Mouse (Mus musculus) kidney, postnatal 0 days (tissue): ENCODE results near the gene Prkcsh. TPM values are rescaled to one million over a fixed set of nuclear protein-coding genes. Genes with fewer than 3 reads are reported as not detected.

Experiments used
- ATAC-seq: fragments of 200-750 bp; cut with Nextera tagmentation; replicated peaks from 2 replicates; pipeline ENCODE4 v1.8.0; 2017; ENCODE audit warnings: low read depth, moderate number of reproducible peaks, moderate TSS enrichment, moderate library complexity; ENCODE audit not compliant: low FRiP score
- DNase-seq: peaks from one replicate; pipeline ENCODE4 v3.0.0-alpha.2; 2016; ENCODE audit warnings: low spot score
- H3K27ac ChIP-seq: fragments of 300-500 bp; sonication (generic); 2 replicates; pipeline ENCODE4 v1.5.1; 2014; ENCODE audit warnings: mild to moderate bottlenecking
- H3K27me3 ChIP-seq: fragments of 300-500 bp; sonication (generic); 2 replicates; pipeline ENCODE4 v1.6.1; 2014; ENCODE audit warnings: low read length, mixed read lengths; ENCODE audit not compliant: insufficient read depth
- H3K36me3 ChIP-seq: fragments of 300-500 bp; sonication (generic); 2 replicates; pipeline ENCODE4 v1.6.1; 2014; ENCODE audit warnings: low read length, mixed read lengths; ENCODE audit not compliant: insufficient read depth
- H3K4me1 ChIP-seq: fragments of 300-500 bp; sonication (generic); replicated peaks from 2 replicates; pipeline ENCODE4 v1.6.1; 2014; ENCODE audit warnings: antibody characterized with exemption, low read length, mixed read lengths; ENCODE audit not compliant: insufficient read depth
- H3K4me2 ChIP-seq: fragments of 300-500 bp; sonication (generic); 2 replicates; pipeline ENCODE4 v1.6.1; 2014; ENCODE audit warnings: mild to moderate bottlenecking, low read length, moderate library complexity, mixed read lengths
- H3K4me3 ChIP-seq: fragments of 300-500 bp; sonication (generic); replicated peaks from 2 replicates; pipeline ENCODE4 v1.5.1; 2014; ENCODE audit warnings: low read depth, low read length
- H3K9ac ChIP-seq: fragments of 300-500 bp; sonication (generic); 2 replicates; pipeline ENCODE4 v1.6.1; 2014; ENCODE audit warnings: low read depth, low read length
- H3K9me3 ChIP-seq: fragments of 300-500 bp; sonication (generic); replicated peaks from 2 replicates; pipeline ENCODE4 v1.6.1; 2016; ENCODE audit warnings: low read length, inconsistent platforms, mixed read lengths
- CTCF ChIP-seq: IDR thresholded peaks from 2 replicates; pipeline ENCODE4 v1.5.1; 2016; ENCODE audit warnings: antibody characterized with exemption, low read depth, mild to moderate bottlenecking, moderate library complexity
- WGBS: fragments of 180-500 bp; shearing (Covaris S2); extraction: QIAGEN DNeasy Blood & Tissue Kit; methylation state at CpG from one replicate; pipeline ENCODE4 v1.1.7; 2014; 5-methylcytosine and 5-hydroxymethylcytosine counted together
- polyA plus RNA-seq: library from polyadenylated mRNA; unstranded; fragments of >200 nt; fragmentation: Nextera tagmentation; extraction: Ambion mirVana; gene quantifications from 2 replicates; pipeline ENCODE4 v1.2.1, GENCODE M21; 2015

Gene Prkcsh
- polyA plus RNA-seq = 79.6 and 92.8 TPM in 2 replicates

DNA sequence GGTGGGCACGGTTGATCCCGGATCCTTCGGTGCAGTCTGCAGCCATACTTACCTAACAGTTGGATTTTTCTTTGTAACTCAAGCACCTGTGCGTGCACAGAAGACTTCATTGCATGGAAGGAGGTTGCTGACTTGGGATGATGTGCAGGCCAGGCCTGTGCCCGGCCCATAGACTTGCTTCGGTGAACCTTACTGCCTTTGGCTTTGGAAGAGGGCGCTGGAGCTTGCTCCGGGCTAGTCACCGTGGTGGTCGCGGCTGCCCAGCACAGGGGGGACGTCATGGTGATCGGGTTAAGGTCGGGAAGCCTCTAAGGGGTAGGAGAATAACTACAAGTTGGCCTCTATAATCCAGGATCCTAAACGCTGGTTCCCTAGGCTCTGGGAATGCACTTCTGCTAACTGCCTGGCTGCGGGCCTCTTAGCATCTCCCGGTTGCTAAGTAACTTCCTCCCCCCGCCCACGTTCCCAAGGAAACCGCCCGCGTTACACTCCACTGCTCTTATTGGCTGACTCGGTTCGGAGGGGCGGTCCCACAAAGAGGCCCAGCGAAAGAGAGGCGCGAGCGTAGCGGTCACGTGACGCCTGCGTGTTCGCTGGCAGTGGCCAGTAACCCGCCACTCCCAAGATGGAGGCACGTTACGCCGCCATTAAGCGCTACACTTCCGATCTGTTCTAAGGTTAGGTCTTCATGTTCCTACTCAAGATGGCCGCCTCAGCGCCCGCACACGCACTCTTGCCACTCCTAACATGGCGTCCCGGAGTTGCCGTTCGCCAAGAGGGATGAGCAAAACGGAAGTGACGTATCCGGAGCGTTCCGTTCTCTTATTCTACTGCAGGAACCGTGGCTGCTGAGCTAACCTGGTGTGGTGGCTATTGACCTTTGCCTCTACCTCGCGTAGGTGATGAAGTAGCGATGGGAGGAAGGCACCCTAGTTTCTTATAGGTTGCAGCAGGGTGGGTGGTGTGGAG is at the start of gene Prkcsh, which contains the start of gene Ccdc151:
Prkcsh (plus strand) TSS at position 613 of the 969 bp plus-strand sequence.
Ccdc151 (minus strand) TSS at position 441 of the 969 bp plus-strand sequence.
- peaks cover 21% of the 10 kb centered on the region; the same call in 1 of the 2 replicates for H3K36me3 ChIP-seq
- peaks cover 19% of the 10 kb centered on the region for H3K4me1 ChIP-seq
- ATAC-seq (peak; percentile 99), DNase-seq (peak; percentile 99)
- H3K27ac ChIP-seq = peak within 1 kb of the TSS; percentile 67
- no peaks in the 10 kb centered on the region for H3K27me3 ChIP-seq
- no peaks in the 10 kb centered on the region for H3K9me3 ChIP-seq
- peak within 1 kb of the TSS; percentile 66 for H3K4me3 ChIP-seq
- peak; percentile 21; the same call in 1 of the 2 replicates for TF ChIP-seq CTCF
- WGBS = 5% methylated on average over 57 of the region's 57 CpGs
- H3K4me2 ChIP-seq = peak within 1 kb of the TSS; percentile 72
- H3K9ac ChIP-seq = peak within 1 kb of the TSS; percentile 65

DNA sequence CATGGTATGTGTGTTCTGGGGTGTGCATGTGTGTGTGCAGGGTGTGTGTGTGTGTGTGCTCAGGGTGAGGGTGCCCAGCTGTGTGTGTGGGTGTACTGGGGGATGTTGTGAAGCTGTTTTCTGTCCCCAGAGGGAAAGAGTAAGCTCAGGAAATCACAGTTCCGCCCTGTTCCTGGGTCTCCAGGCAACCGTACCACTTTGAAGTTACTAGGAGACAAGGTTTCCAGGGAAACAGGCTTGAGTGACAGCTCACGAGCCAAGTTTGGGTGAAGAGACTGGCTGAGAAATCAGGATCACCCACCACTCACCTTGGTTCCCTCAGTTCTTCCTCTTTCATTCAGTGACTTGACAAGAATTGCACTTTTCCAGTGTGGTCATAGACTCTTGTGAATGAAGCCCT is 49.0 kb upstream of the Prkcsh start:
- H3K36me3 ChIP-seq = no peaks in the 10 kb centered on the region
- no peaks in the 10 kb centered on the region for H3K4me1 ChIP-seq
- no peak overlapping the region for H3K9ac ChIP-seq
- H3K27me3 ChIP-seq = no peaks in the 10 kb centered on the region
- no peak for TF ChIP-seq CTCF
- H3K4me2 ChIP-seq = no peak overlapping the region
- no peaks in the 10 kb centered on the region for H3K9me3 ChIP-seq
- H3K27ac ChIP-seq = no peak overlapping the region
- H3K4me3 ChIP-seq = no peak overlapping the region
- WGBS = 13% methylated on average over 3 of the region's 3 CpGs
- no peak for ATAC-seq
- DNase-seq = no peak

DNA sequence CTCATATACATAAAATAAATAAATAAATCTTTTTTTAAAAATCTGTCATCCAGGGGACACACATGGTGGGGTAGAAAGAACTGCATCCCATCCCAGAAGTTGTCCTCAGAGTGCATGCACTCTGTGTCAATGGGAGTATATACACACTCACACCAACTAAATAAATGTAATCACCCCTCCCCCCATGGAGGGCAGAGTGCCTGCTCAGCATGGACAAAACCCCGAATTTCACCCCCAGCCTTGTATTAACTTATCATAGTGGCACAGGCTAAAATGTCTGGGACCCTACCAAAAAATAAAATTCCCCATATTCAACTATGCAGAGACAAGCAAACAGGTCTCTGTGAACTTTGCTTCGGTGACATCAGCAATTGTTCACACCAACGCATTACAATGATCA is 48.0 kb upstream of the Prkcsh start:
- Histone ChIP-seq H3K27me3 (no peaks in the 10 kb centered on the region), H3K9ac (no peak overlapping the region), H3K36me3 (no peaks in the 10 kb centered on the region), H3K4me2 (no peak overlapping the region), H3K4me1 (no peaks in the 10 kb centered on the region), H3K9me3 (no peaks in the 10 kb centered on the region), H3K4me3 (no peak overlapping the region), H3K27ac (no peak overlapping the region)
- no peak for TF ChIP-seq CTCF
- no peak for DNase-seq
- ATAC-seq = no peak
- WGBS = 77% methylated on average over 3 of the region's 3 CpGs

DNA sequence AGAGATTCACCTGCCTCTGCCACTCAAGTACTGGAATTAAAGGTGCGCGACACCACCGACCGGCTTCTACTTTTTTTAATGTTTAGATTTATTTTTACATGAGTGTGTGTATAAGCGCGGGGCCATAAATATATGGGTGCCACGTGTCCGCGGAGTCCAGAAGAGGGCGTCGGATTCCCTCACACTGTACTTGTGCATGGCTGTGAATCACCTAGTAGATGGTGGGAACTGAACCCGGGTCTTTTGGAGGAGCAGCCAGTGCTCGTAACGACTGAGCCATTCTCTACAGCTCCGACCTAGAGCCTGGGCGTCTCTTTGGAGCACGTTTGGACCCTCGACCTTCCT is 47.4 kb upstream of the Prkcsh start:
- ATAC-seq = peak; percentile 51
- no peaks in the 10 kb centered on the region for H3K9me3 ChIP-seq
- no peaks in the 10 kb centered on the region for H3K36me3 ChIP-seq
- WGBS = 3% methylated on average over 18 of the region's 18 CpGs
- peak overlapping the region; percentile 95; the same call in 1 of the 2 replicates for H3K27ac ChIP-seq
- H3K27me3 ChIP-seq = no peaks in the 10 kb centered on the region
- H3K4me1 ChIP-seq = peaks cover under 1% of the 10 kb centered on the region; the same call in 1 of the 2 replicates
- peak overlapping the region; percentile 61 for H3K4me3 ChIP-seq
- H3K9ac ChIP-seq = no peak overlapping the region
- no peak for DNase-seq
- TF ChIP-seq CTCF = peak; percentile 57
- peak overlapping the region; percentile 70 for H3K4me2 ChIP-seq

DNA sequence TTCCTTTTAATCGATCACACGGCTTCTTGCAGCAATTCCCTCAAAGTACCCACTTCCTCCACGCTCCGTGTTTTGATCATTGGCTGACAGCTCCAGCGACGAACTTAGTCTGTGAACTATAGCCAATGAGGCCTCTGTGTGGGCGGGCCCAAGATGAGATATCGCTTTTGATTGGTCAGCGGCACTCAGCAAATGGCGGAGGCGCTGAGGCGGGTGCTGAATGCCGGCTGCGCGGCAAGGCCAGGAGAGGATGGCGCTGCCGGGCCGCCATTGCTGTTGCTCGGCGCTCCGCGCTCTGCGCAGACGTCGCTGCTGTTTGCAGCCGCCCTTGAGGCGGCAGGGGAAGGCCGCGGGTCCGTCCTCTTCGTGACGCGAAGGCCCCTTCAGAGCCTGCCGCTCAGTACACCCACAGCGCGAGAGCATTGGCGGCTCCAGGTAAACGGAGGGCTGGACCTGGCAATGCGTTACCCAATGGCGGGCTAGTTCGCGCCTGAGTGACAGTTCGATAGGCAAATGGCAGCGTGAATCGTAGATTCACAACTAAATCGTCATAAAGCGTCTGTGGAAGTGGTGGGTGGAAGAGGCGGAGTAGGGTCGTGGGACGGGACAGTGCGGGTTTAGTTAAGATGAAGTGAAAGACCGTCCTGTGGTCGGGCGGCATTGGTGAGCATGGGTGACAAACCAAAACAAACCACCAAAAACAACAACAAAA is 46.9 kb upstream of the Prkcsh start, which contains the start of gene Swsap1:
Swsap1 (plus strand) TSS at position 186 of the 712 bp plus-strand sequence.
- H3K4me1 ChIP-seq = peaks cover 6% of the 10 kb centered on the region
- WGBS = under 1% methylated on average over 54 of the region's 54 CpGs
- H3K4me3 ChIP-seq = peak within 1 kb of the TSS; percentile 61
- no peaks in the 10 kb centered on the region for H3K36me3 ChIP-seq
- H3K27ac ChIP-seq = peak within 1 kb of the TSS; percentile 95
- no peaks in the 10 kb centered on the region for H3K27me3 ChIP-seq
- peak within 1 kb of the TSS; percentile 70 for H3K4me2 ChIP-seq
- no peaks in the 10 kb centered on the region for H3K9me3 ChIP-seq
- ATAC-seq (peak; percentile 97), DNase-seq (peak; percentile 99)
- H3K9ac ChIP-seq = peak within 1 kb of the TSS; percentile 67
- TF ChIP-seq CTCF = no peak

DNA sequence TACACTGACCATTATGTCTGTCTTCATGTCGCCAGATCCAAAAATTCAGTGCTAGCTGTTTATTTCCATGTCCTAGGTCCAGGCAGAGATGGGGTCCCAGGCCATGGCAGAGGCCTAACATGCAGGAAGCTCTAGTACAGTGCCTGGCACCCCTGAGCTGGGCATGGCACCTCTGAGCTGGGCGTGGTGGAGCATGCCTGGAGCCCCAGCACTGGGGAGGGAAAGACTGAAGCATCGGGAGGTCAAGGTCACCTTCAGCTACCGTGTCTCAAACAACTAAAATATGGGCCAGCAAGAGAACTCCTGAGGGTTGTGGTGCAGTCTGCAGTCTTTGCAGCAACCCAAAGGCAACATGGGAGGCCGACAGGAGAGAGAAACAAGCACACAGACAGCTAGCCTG is 44.2 kb upstream of the Prkcsh start:
- ATAC-seq (no peak), DNase-seq (no peak)
- no peak overlapping the region for H3K27ac ChIP-seq
- H3K4me1 ChIP-seq = peaks cover 29% of the 10 kb centered on the region
- no peak overlapping the region for H3K4me3 ChIP-seq
- H3K9me3 ChIP-seq = no peaks in the 10 kb centered on the region
- TF ChIP-seq CTCF = no peak
- no peak overlapping the region for H3K9ac ChIP-seq
- WGBS = 78% methylated on average over 5 of the region's 5 CpGs
- 0 out of 2 replicates have a peak, but pooled peaks cover 6% of the 10 kb centered on the region for H3K27me3 ChIP-seq
- no peaks in the 10 kb centered on the region for H3K36me3 ChIP-seq
- H3K4me2 ChIP-seq = no peak overlapping the region
